Mouse (Mus musculus) right cerebral cortex, postnatal 10 days (tissue): ENCODE data around the gene St5.

Experiments
- DNase-seq, 2 experiments: peaks; one replicate each; pipeline ENCODE4 v3.0.0; 2021; ENCODE audit warnings: low spot score in 2 of 2

Gene St5

DNA sequence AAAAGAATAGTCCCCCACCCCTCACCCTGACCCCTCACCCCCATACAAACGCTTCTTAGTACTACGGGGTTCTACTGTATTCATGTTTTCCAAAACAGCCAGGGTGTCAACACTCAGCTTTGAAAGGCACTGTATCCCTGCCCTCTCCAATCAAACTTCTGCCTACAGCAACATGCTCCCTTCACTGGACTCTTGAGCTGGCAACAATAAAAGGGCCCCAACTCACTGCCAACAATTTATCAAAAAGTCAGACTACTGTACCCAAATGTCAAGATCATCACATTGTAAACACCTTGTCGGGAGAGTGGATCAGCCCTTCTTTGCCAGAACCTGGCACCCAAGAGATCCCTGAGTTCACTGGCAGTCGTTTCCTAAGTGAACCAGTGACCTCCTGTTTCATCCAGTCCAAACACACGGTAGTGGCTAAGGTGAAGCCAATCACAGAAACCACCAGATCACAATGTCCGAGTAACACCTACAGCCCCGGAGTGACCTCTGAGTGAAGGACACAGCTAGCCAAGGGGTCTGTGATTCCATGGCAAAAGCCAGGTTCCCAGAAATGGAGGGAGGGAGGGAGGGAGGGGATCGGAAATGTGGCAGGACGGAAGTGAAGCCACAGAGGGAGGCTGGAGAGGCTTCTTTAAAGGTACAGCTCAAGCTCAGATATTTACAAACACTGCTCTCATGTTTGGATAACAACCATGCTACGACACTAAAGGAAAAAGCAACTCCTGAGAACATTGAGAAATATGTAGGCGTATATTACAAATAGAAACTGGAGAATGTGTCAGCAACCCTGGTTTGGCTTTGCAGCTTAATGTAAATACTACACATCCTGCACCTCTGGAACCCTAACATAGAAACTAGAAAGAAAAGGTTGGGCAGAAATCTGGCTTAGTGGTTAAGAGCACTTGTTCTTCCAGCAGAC is 136.3 kb downstream of the St5 start:
- no peak for DNase-seq

GRCm38 (mm10) chr7:109566327-109566726 is 137.1 kb downstream of the St5 start:
- DNase-seq = no peak

- no peak for DNase-seq
Measured at GRCm38 (mm10) chr7:109563775-109564362, 139.5 kb downstream of the St5 start.

DNA sequence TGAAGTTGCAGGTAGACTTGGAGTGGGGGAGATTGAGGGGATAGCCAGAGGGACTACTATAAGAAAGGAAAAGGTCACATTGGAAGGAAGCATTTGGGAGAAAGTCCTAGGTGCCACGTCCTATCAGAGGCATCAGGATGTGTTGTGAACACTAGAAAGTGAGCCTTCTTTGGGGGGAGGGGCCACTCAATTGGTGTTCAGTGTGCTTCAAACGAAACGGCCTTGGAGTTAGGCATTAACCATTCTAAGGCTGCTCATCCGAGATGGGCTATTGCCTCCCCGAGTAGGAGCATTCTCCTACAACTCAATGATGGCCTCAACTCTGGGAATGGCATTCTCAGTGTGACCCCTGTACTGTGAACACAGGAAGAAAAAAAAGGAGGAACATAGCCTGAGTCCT is 140.7 kb downstream of the St5 start:
- DNase-seq = no peak

DNA sequence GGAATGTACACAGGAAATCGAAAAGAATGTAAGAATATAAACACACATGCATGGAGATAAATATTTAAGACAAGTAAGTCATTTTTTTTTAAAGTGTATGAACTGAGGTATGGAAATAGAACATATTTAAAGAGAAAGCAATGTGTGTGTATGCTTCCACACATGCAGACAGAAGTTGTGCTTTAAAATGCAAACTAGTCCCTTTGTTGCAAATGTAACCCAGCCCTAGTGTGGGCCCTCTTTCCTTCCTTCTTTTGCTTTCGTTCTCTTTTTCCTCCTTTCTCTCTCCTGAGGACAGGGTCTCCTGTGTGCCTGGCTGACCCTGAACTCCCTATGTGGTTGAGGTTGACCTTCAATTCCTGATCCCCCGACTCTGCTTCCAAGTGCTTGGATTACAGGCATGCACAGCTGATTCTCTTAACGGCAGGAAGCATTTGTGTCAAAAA is 141.2 kb downstream of the St5 start:
- DNase-seq = no peak

- DNase-seq = no peak
Measured at GRCm38 (mm10) chr7:109561466-109562153, 141.8 kb downstream of the St5 start.

- no peak for DNase-seq
Measured at GRCm38 (mm10) chr7:109559536-109559935, 143.9 kb downstream of the St5 start.

GRCm38 (mm10) chr7:109546726-109547125 is 156.7 kb downstream of the St5 start:
- no peak for DNase-seq

DNA sequence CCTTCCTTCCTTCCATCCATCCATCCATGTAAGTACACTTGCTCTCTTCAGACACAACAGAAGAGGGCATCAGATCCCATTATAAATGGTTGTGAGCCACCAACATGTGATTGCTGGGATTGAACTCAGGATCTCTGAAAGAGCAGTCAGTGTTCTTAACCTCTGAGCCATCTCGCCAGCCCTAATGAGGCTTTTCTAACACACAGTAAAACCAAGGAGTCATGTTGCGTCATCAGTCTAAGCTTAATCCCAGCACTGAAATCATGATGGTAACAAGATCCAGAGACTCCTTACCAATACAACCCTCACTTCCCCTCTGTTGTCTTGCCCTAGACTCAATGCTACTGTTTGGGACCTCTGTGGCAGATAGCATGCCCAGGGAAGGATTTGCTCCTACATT is 157.2 kb downstream of the St5 start:
- DNase-seq = no peak

GRCm38 (mm10) chr7:109545255-109545993 is 158.0 kb downstream of the St5 start:
- DNase-seq = no peak

DNA sequence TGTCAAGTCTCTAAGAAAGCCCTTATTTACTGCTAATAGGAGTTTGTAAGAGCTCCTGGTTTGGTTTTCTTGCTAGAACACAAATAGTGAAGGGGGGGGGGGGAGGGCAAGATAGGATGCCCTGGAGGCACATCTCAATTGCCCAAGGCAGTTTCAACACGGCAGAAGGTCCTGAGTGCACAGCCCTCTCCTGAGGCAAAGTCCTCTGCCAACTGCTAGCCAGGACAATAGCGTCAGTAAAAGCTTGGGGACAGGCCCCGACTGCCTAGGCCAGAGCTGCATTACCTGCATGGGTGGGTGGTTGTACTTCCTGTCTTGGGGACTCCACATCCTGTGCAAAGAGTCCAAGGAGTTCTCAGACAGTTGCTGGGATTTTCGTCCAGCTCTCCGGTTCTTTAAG is 158.6 kb downstream of the St5 start:
- no peak for DNase-seq

- no peak for DNase-seq
Measured at GRCm38 (mm10) chr7:109542364-109542628, 161.1 kb downstream of the St5 start.

GRCm38 (mm10) chr7:109541609-109542363 is 161.6 kb downstream of the St5 start:
- no peak for DNase-seq

GRCm38 (mm10) chr7:109540902-109541301 is 162.5 kb downstream of the St5 start:
- no peak for DNase-seq

GRCm38 (mm10) chr7:109536451-109536946 is 166.9 kb downstream of the St5 start:
- peak; percentile 76 to 83 for DNase-seq

DNA sequence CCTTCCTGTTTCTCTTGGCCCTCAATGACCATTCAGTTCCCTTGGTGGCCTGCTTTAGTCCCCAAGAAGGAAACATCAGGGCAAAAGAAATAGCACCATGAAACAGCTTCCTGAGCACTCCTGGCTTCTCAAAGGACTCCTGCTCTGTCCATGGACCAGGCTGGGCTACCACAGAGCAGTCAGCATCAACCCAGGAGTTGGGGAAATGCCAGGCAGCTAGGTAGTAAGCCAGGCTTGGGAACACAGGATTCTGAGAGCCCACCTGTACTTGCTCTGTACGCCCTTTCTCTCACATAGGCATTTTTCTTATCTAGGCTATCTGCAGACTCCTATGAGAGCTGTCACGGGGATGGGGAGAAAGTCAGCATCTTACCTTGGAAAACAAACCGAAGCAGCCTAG is 168.5 kb downstream of the St5 start:
- no peak for DNase-seq

DNA sequence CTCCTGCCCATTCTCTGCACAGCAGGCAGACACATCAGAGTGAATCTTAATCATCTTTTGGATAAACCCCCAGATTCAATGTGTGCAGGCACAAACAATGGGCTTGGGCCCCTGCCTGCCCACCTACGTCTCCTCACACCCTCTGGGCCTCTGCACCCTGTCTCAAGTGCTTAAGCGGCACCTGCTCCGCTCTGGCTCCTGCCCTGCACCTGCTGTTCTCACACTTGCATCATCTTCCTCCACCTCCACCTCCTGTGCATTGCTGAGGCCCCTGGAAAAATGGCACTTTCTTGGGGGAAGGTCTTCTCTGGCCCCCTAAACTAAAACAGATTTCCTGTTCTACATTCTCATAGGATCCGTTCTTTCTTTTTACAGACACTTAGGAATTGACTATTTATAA is 169.5 kb downstream of the St5 start:
- DNase-seq = no peak

GRCm38 (mm10) chr7:109533129-109533528 is 170.3 kb downstream of the St5 start:
- DNase-seq = no peak

DNA sequence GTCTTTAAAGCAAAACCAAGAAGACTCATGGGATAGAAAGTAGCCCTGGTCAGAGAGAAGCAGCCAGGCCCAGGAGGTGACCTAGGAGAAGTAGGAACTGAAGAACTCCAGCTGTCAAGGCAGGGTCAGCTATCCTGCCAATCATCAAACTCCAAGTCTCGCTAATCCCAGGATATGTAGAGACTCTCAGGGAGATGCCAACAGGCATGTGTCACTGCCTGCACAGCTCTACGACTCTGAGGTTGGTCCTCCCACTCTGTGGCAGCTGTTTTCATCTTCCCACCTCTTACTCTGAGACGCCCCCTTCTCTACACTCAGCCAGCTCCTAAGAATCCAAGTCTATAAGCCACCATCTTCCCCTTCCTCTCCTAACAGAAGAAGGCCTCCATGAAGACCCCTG is 170.7 kb downstream of the St5 start:
- DNase-seq = no peak

DNA sequence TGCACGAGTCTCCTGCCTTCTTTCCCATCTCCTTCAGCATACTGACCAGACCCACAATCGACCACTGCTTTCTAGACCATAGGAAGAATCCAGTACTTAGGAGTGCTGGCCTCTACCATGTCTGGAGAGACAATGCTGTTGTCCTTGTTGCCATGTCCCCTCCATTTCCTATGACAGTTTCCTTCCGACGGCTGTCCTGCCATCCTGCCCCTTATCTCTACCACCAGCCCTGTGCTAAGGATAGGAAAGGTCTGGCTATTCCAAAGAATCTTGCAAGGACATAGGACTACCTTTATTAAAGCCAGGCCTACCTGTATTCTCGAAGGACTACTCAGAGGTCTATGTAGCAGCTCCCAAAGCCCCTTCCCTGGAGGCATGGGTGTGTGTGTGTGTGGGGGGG is 171.9 kb downstream of the St5 start:
- DNase-seq = no peak

DNA sequence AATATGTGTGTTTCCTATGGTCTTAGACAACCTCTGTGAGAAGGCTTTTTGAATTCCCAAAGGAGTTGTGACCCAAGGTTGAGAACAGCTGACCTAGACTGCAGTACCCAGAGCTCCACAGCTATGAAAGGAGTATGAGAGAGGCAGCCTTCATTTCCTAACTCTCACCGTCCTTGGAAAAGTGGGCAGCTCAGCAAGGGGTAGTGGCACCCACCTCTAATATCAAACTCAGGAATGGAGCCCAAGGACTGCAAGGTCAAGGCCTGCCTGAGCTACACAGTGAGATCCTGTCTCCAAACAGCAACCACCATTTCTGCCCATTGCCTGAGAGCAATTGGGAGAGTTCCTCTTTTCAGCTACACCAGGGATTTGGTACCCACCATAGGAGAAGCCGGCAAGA is 173.7 kb downstream of the St5 start:
- DNase-seq = no peak
